20 mouse cellular contexts compared by ENCODE assay signal in the genomic region with DNA sequence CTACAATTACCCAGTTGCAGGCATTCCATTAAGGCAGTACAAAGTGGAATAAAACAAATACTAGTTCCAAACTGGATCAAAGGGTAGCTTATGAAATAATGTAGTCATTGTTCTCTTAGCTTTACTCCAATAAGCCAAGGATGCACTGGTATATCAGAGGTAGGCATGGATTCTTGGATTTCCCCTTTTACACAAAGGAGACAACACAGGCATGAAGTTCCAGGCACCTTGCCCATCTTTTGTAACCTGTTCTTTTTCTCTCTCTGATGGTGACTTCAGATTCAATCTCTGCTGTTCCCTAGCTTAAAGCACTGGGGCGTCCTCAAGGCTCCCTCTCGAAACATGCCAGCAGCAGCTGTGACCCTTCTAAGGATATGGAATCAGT.
A peak's percentile ranks its signal among the peaks of the same experiment; 100 is the strongest.
DNase-seq lines count a peak whose midpoint lies in the region; ATAC-seq lines count a peak whose summit lies in the region.
"Had no signal": no experiment of that assay in that cellular context is flagged by ENCODE, and none has a peak within 500 bp of the region (broad histone marks: within the 10 kb centered on the region; RNA-seq: fewer than 3 reads in every experiment).

No protein-coding gene starts in this region.

- no peaks in the 10 kb centered on the region for H3K27me3 ChIP-seq in heart, embryonic 12.5 days (replicated peaks)
- no peaks in the 10 kb centered on the region for H3K27me3 ChIP-seq in stomach, embryonic 16.5 days (ENCODE audit: control insufficient read depth, insufficient read depth, low read length)
- H3K27me3 ChIP-seq: embryonic facial prominence, embryonic 12.5 days; forebrain, embryonic 13.5 days; intestine, embryonic 15.5 days had no signal

- H3K36me3 ChIP-seq in heart, embryonic 12.5 days: no peaks in the 10 kb centered on the region
- no peaks in the 10 kb centered on the region for H3K36me3 ChIP-seq in stomach, embryonic 16.5 days (ENCODE audit: control insufficient read depth, insufficient read depth, low read length)
- H3K36me3 ChIP-seq: embryonic facial prominence, embryonic 12.5 days; heart, embryonic 10.5 days; hindbrain, embryonic 10.5 days; intestine, embryonic 15.5 days had no signal

- H3K27ac ChIP-seq in heart, embryonic 12.5 days (ENCODE audit: poor library complexity, severe bottlenecking): 0 out of 2 replicates have a peak overlapping the region, but pooled peaks have one; percentile 43
- H3K27ac ChIP-seq in stomach, embryonic 16.5 days (ENCODE audit: low read length): peak overlapping the region; percentile 51; the same call in 1 of the 2 replicates
- H3K27ac ChIP-seq: embryonic facial prominence, embryonic 12.5 days; forebrain, embryonic 13.5 days; heart, embryonic 10.5 days; hindbrain, embryonic 10.5 days; hindbrain, embryonic 14.5 days; intestine, embryonic 15.5 days had no signal

- peaks cover 15% of the 10 kb centered on the region for H3K4me1 ChIP-seq in heart, embryonic 12.5 days (replicated peaks)
- H3K4me1 ChIP-seq in stomach, embryonic 16.5 days (ENCODE audit: control insufficient read depth, insufficient read depth, low read length): peaks cover 4% of the 10 kb centered on the region; the same call in 1 of the 2 replicates

- 75% methylated on average over 2 of the region's 2 CpGs for WGBS in heart, embryonic 12.5 days
- whole genome bisulfite sequencing in stomach, embryonic 16.5 days: 67% methylated on average over 2 of the region's 2 CpGs

- DNase-seq in heart, adult 9 months (ENCODE audit: low spot score in 2 of 2): no peak
- peak; percentile 3 for DNase-seq in retina, embryonic 14.5 days (ENCODE audit: low spot score)
- no peak for DNase-seq in retina, postnatal 1 day
- DNase-seq in urinary bladder, adult 2 months (ENCODE audit: low spot score): no peak
- DNase-seq in spleen, postnatal 4 days (ENCODE audit: low spot score in 2 of 2): no peak
- DNase-seq: adrenal gland, postnatal 10 days; cerebellum, adult 11-12 months; cerebellum, adult 9-10 months; cerebellum, postnatal 25 days; forebrain, postnatal 0 days; gastrocnemius, postnatal 14 days; heart, postnatal 14 days had no signal

- no peaks in the 10 kb centered on the region for H3K9me3 ChIP-seq in heart, embryonic 12.5 days (replicated peaks)
- H3K9me3 ChIP-seq in stomach, embryonic 16.5 days (replicated peaks; ENCODE audit: control insufficient read depth, low read length): no peaks in the 10 kb centered on the region
- H3K9me3 ChIP-seq: embryonic facial prominence, embryonic 12.5 days; forebrain, embryonic 13.5 days; heart, embryonic 10.5 days; hindbrain, embryonic 10.5 days; intestine, embryonic 15.5 days had no signal

- H3K4me2 ChIP-seq in heart, embryonic 12.5 days: no peak overlapping the region
- no peak overlapping the region for H3K4me2 ChIP-seq in stomach, embryonic 16.5 days (ENCODE audit: low read depth, low read length)
- H3K4me2 ChIP-seq: embryonic facial prominence, embryonic 12.5 days; forebrain, embryonic 13.5 days; hindbrain, embryonic 14.5 days; intestine, embryonic 15.5 days had no signal

- H3K4me3 ChIP-seq in heart, embryonic 12.5 days: no peak overlapping the region
- H3K4me3 ChIP-seq in stomach, embryonic 16.5 days (replicated peaks; ENCODE audit: low read length): no peak overlapping the region
- H3K4me3 ChIP-seq: embryonic facial prominence, embryonic 12.5 days; forebrain, embryonic 13.5 days; heart, embryonic 10.5 days; hindbrain, embryonic 10.5 days; intestine, embryonic 15.5 days had no signal

- H3K9ac ChIP-seq in heart, embryonic 12.5 days: no peak overlapping the region
- no peak overlapping the region for H3K9ac ChIP-seq in stomach, embryonic 16.5 days (ENCODE audit: low read length)
- H3K9ac ChIP-seq: embryonic facial prominence, embryonic 12.5 days; forebrain, embryonic 13.5 days; forebrain, postnatal 0 days; hindbrain, embryonic 14.5 days; intestine, embryonic 15.5 days had no signal

- no peak for ATAC-seq in heart, embryonic 12.5 days (ENCODE audit: insufficient number of reproducible peaks, low FRiP score)
- no peak for ATAC-seq in stomach, embryonic 16.5 days (ENCODE audit: insufficient read depth, low FRiP score)
- ATAC-seq: forebrain, embryonic 13.5 days; forebrain, postnatal 0 days had no signal
